Mouse (Mus musculus): ENCODE results near the gene Cyp2b13.
"Not testable (repeated sequence)": the region's sequence is repeated elsewhere in the genome, so short reads cannot be mapped to it uniquely, and the experiment has no call there.

Gene Cyp2b13

GRCm38 (mm10) chr7:26061197-26061596, at the start of gene Cyp2b13:
TSS of gene Cyp2b13 (plus strand) at chr7:26061497.
- DNase-seq (ENCODE audit: low read depth, low spot score): not testable (repeated sequence)

GRCm38 (mm10) chr7:26019814-26020332, 41.4 kb upstream of the Cyp2b13 start:
- not testable (repeated sequence) for DNase-seq (ENCODE audit: low read depth, low spot score)

GRCm38 (mm10) chr7:26054885-26055630, 6.2 kb upstream of the Cyp2b13 start:
- DNase-seq (ENCODE audit: low read depth, low spot score): not testable (repeated sequence)

GRCm38 (mm10) chr7:26071677-26072076, 10.4 kb downstream of the Cyp2b13 start:
- not testable (repeated sequence) for DNase-seq (ENCODE audit: low read depth, low spot score)

- no peak for DNase-seq (ENCODE audit: low read depth, low spot score)
These were observed 21.3 kb downstream of the Cyp2b13 start for GRCm38 (mm10) chr7:26082595-26082994.

- no peak for DNase-seq (ENCODE audit: low read depth, low spot score)
These were observed 26.1 kb downstream of the Cyp2b13 start for GRCm38 (mm10) chr7:26087391-26087790.

- DNase-seq (ENCODE audit: low read depth, low spot score): not testable (repeated sequence)
These were observed 27.3 kb downstream of the Cyp2b13 start for GRCm38 (mm10) chr7:26088578-26088977.

GRCm38 (mm10) chr7:26139623-26140022, 78.3 kb downstream of the Cyp2b13 start:
- DNase-seq (ENCODE audit: low read depth, low spot score): not testable (repeated sequence)

GRCm38 (mm10) chr7:26143657-26144056, 82.4 kb downstream of the Cyp2b13 start:
- not testable (repeated sequence) for DNase-seq (ENCODE audit: low read depth, low spot score)
